Mouse (Mus musculus): ENCODE data around the gene Fndc3b. TPM values are rescaled to one million over a fixed set of nuclear protein-coding genes. Genes with fewer than 3 reads are reported as not detected.

The Fndc3b gene
- polyA plus RNA-seq, 1 experiment = 7.1 TPM

DNA sequence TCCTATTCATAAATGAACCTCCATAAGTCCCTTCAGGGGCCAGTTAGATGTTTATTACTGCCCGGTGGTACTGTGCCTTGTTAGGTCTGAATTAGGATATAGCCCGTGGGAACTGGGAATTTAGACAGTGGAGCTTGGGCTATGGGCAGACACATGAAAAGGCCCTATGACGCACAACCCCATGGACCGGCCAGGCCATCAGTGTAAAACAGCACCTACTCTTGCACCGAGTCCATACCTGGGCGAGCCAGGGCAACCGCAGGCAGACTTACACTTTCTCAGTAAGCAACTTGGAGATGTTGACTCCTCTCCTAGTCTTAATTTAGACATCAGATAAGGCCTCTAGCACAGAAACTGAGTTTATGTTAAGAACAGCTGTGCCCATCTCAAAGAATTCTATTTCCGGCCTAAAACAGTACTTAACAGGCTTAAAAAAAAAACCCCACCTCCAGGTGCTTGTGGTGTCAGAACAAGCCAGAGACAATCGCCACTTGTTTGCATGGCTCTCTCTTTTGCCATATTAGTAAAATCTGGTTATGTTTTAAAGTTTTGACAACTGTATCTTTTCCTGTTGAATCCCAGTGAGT, 248.7 kb downstream of the Fndc3b start:
- Histone ChIP-seq H3K4me1 (ENCODE audit: control insufficient read depth, insufficient read depth, low read length) (no peaks in the 10 kb centered on the region), H3K27ac (ENCODE audit: insufficient read depth, low read length) (no peak overlapping the region), H3K4me3 (ENCODE audit: insufficient read depth, low read length) (no peak overlapping the region)
- no peak for TF ChIP-seq CTCF (IDR thresholded peaks at IDR 0.05; ENCODE audit: extremely low read depth, insufficient read depth, low read length)
- TF ChIP-seq POLR2A (IDR thresholded peaks at IDR 0.05; ENCODE audit: extremely low read depth, insufficient read depth, low read length) = no peak

DNA sequence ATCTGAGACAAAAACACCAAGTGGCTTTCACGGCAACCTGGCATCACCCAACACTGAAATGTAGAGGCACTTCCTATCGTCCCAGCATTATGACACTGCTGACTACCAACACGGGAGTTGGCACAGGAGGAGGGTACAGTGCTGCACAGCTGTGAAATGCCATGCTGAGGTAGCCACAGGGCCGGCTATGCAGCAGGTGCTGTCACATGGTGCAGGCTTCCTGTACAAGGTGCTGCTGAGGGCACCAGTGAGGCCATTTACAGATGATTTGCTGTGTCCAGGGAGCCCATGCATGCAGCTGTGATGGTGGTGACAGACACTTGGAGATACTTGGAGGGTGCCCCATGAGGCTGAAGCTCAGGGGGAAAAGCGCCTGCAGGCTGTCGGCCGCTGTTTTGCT, 249.2 kb downstream of the Fndc3b start:
- Histone ChIP-seq H3K4me1 (ENCODE audit: control insufficient read depth, insufficient read depth, low read length) (no peaks in the 10 kb centered on the region), H3K27ac (ENCODE audit: insufficient read depth, low read length) (no peak overlapping the region), H3K4me3 (ENCODE audit: insufficient read depth, low read length) (no peak overlapping the region)
- TF ChIP-seq CTCF (IDR thresholded peaks at IDR 0.05; ENCODE audit: extremely low read depth, insufficient read depth, low read length) (no peak), POLR2A (IDR thresholded peaks at IDR 0.05; ENCODE audit: extremely low read depth, insufficient read depth, low read length) (no peak)

DNA sequence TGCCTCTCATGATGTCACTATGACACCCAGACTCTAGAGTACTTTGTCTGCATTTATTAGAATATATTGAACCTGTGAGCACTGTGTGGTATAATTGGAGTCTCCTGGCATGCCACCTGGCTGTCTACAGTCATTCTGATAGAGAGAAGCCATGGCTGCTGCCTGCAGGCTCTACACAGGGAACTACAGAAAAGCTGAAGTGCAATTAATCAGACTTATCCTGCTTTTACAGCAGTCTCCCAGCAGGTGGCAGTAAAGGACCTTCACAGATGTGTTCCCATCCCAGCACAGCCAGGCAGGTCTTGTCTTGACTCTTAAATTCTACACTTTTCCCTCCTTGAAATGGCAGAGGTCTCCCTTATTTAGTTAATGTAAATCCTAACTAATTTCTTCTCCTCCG, 250.1 kb downstream of the Fndc3b start:
- Histone ChIP-seq H3K4me1 (ENCODE audit: control insufficient read depth, insufficient read depth, low read length) (no peaks in the 10 kb centered on the region), H3K4me3 (ENCODE audit: insufficient read depth, low read length) (no peak overlapping the region), H3K27ac (ENCODE audit: insufficient read depth, low read length) (no peak overlapping the region)
- TF ChIP-seq CTCF (IDR thresholded peaks at IDR 0.05; ENCODE audit: extremely low read depth, insufficient read depth, low read length) (peak; percentile 93), POLR2A (IDR thresholded peaks at IDR 0.05; ENCODE audit: extremely low read depth, insufficient read depth, low read length) (no peak)

DNA sequence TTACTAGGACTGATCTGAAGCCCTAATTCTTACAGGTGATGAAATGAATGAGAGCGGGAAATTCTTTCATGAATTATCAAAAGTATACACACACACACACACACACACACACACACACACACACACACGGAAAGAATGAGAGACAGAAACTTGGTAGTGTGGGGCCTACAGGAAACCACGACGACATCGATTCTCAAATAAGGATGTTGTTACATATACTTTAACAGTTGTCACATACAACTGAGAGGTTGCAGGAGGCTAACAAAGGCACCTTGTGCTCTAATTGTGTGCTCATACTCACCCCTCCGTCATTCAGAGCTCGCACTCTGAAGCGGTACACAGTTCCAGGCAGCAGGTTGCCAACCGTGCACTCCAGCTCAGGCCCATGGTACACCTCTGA, 252.7 kb downstream of the Fndc3b start:
- Histone ChIP-seq H3K4me3 (ENCODE audit: insufficient read depth, low read length) (no peak overlapping the region), H3K4me1 (ENCODE audit: control insufficient read depth, insufficient read depth, low read length) (no peaks in the 10 kb centered on the region), H3K27ac (ENCODE audit: insufficient read depth, low read length) (no peak overlapping the region)
- TF ChIP-seq CTCF (IDR thresholded peaks at IDR 0.05; ENCODE audit: extremely low read depth, insufficient read depth, low read length) (no peak), POLR2A (IDR thresholded peaks at IDR 0.05; ENCODE audit: extremely low read depth, insufficient read depth, low read length) (no peak)

DNA sequence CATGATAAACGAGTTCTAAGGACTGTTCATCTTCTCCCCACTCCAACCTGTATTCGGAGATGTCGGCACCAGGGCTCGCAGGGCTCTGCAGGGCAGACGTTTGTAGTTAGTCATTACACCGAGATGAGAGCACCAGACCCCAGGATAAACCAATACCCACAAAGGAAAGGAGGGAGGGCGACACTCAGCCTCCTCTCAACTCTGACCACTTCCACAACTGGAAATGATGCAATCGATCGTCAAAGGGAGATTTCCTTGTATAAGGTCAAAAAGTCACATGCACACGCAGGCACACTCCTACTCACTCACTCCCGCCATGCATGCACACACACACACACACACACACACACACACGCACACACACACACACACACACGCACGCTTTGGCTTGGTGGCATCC, 254.6 kb downstream of the Fndc3b start:
- TF ChIP-seq POLR2A (IDR thresholded peaks at IDR 0.05; ENCODE audit: extremely low read depth, insufficient read depth, low read length) (no peak), CTCF (IDR thresholded peaks at IDR 0.05; ENCODE audit: extremely low read depth, insufficient read depth, low read length) (no peak)
- Histone ChIP-seq H3K27ac (ENCODE audit: insufficient read depth, low read length) (no peak overlapping the region), H3K4me3 (ENCODE audit: insufficient read depth, low read length) (no peak overlapping the region), H3K4me1 (ENCODE audit: control insufficient read depth, insufficient read depth, low read length) (no peaks in the 10 kb centered on the region)

DNA sequence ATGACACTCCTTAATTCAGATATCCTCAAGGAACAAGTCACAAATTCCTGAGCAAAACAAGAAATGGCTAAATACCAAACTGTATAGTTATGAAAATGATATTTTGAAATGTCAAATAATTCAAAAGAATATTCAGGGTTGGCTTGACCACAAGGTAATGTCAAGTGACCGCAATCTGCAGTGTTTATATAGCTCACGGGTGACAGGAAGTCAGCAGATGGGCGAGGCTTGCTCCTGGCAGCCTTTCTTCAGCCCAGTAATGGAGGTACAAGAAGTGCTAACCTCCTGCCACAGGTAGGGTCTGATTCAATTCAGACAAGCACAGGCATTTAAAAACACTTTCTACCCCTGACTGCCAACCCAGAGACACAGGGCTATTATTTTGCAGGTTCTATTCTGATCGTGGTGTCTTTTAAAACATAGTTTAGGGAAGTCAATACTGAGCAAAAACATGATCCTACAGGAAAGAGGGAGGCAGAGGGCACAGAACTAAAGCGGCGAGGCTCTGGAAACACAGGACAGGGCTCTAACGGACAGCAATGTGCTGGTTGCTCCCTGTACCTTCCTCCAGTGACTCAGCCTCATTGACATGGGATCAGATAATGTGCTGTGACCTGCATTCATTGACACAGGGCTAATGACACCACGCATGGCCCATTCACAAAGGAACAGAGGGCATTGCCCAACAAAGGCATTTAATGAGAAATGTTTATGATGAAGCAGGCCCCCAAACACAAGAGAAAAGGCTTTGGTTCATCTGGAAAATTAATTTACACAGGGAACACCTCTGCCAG, 256.5 kb downstream of the Fndc3b start:
- TF ChIP-seq CTCF (IDR thresholded peaks at IDR 0.05; ENCODE audit: extremely low read depth, insufficient read depth, low read length) (no peak), POLR2A (IDR thresholded peaks at IDR 0.05; ENCODE audit: extremely low read depth, insufficient read depth, low read length) (no peak)
- Histone ChIP-seq H3K27ac (ENCODE audit: insufficient read depth, low read length) (no peak overlapping the region), H3K4me1 (ENCODE audit: control insufficient read depth, insufficient read depth, low read length) (no peaks in the 10 kb centered on the region), H3K4me3 (ENCODE audit: insufficient read depth, low read length) (no peak overlapping the region)

DNA sequence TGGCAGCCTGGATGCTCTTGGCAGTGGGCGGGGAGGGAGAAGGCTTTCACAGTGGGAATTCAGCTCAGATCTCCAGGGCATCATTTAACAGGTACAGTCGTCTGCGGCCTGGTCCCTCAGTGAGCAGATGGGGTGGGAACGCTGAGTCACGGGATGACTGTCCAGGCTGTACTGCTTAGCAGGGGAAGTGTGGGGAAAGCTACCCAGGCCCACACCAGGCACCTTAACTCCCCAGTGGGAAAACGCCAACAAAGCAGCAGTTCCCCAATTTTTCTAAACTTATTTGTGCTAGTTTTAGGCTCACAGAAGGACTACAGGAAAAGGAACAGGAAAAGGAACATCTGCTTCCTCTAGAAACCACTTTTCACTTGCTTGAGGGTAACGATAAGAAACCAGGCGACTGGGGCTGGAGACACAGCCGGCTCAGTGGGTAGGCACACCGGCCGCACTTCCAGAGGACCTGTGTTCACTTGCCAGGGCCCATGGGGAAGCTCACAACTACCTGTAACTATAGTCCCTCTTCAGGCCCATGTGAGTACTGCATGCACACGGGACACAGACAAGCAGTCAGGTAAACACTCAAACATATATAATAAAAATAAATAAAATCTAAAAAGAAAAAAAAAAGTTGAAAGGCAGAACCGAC, 257.5 kb downstream of the Fndc3b start:
- H3K4me3 ChIP-seq (ENCODE audit: insufficient read depth, low read length) = no peak overlapping the region
- no peak for TF ChIP-seq POLR2A (IDR thresholded peaks at IDR 0.05; ENCODE audit: extremely low read depth, insufficient read depth, low read length)
- no peak for TF ChIP-seq CTCF (IDR thresholded peaks at IDR 0.05; ENCODE audit: extremely low read depth, insufficient read depth, low read length)

DNA sequence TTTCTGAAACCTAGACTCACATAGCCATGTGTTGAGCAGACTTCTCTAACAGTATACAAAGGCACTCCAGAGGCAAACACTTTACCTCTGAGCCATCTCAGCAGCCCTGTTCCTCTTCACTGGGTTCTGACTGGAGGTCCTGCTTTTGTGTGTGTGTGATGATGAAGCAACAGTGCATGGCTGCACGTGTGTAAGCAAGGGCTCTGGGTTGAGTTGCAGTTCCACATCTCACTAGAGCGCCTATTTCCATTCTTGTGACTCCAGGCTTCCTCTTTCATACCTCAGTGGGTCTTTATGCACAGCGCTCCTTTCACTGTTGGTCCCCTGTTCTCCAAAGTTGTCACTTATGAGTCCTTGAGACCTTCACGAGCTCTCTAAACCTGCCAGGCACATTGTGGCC, 261.7 kb downstream of the Fndc3b start:
- H3K4me3 ChIP-seq (ENCODE audit: insufficient read depth, low read length) = no peak overlapping the region
- no peaks in the 10 kb centered on the region for H3K4me1 ChIP-seq (ENCODE audit: control insufficient read depth, insufficient read depth, low read length)
- H3K27ac ChIP-seq (ENCODE audit: insufficient read depth, low read length) = no peak overlapping the region
- TF ChIP-seq POLR2A (IDR thresholded peaks at IDR 0.05; ENCODE audit: extremely low read depth, insufficient read depth, low read length) (no peak), CTCF (IDR thresholded peaks at IDR 0.05; ENCODE audit: extremely low read depth, insufficient read depth, low read length) (no peak)

More for the DNA sequence above, 257.5 kb downstream of the Fndc3b start:
- no peak overlapping the region for H3K27ac ChIP-seq (ENCODE audit: insufficient read depth, low read length)
- H3K4me1 ChIP-seq (ENCODE audit: control insufficient read depth, insufficient read depth, low read length) = no peaks in the 10 kb centered on the region

DNA sequence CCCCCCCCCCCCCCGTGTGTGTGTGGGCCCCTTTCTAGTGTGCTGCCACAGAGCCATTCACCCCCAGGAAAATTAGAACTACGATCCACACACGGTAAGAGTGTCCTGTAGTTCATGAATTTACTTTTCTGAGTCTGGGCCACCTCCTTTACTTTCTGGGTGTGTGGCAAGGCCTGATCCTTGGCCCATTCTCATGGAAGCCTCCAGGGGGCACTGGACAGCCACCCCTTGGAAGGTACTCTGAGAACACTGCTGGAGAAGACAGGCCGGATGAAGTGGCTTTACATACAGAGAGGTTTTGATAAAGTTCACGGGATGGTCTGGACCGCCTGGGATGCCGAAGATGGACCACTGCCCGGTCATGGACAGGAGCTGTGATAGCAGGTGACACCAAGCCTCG, 262.7 kb downstream of the Fndc3b start:
- no peak for TF ChIP-seq POLR2A (IDR thresholded peaks at IDR 0.05; ENCODE audit: extremely low read depth, insufficient read depth, low read length)
- peak; percentile 38 for TF ChIP-seq CTCF (IDR thresholded peaks at IDR 0.05; ENCODE audit: extremely low read depth, insufficient read depth, low read length)
- no peak overlapping the region for H3K27ac ChIP-seq (ENCODE audit: insufficient read depth, low read length)

More for the DNA sequence above, 262.7 kb downstream of the Fndc3b start:
- Histone ChIP-seq H3K4me3 (ENCODE audit: insufficient read depth, low read length) (no peak overlapping the region), H3K4me1 (ENCODE audit: control insufficient read depth, insufficient read depth, low read length) (no peaks in the 10 kb centered on the region)

All from cortical plate, adult 2 months (tissue).